Mouse (Mus musculus): ENCODE results near the gene Mill1. TPM values are rescaled to one million over a fixed set of nuclear protein-coding genes. Genes with fewer than 3 reads are reported as not detected.
"Not testable (repeated sequence)": the region's sequence is repeated elsewhere in the genome, so short reads cannot be mapped to it uniquely, and the experiment has no call there.

Mill1 gene
- total RNA-seq (2015) = not detected in 2 replicates
- total RNA-seq (2017) = not detected in 2 replicates

- no peak for ATAC-seq (replicated peaks; ENCODE audit: poor library complexity)
Observed at GRCm38 (mm10) chr7:18245047-18245446, at the start of gene Mill1. TSS of gene Mill1 (plus strand) at chr7:18245347.

DNA sequence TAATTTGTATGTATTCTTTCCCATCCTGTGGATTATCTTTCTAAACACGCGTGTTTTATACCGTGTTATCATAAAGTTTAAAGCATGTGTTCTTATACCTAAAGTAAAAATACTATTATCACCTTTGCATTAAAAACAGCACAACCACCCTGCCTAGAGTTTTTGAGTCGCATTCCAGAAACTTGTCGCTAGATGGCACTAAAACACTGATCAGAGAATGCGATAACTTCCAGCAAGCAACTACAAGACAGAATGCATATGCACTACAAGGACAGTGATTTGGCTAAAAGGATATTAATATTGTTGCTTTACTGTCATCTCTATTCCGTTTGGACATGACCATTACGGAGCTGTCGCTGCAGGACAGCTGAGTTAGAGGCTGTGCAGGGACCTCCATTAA is 34.2 kb upstream of the Mill1 start:
- ATAC-seq (replicated peaks; ENCODE audit: poor library complexity) = peak; percentile 54

- ATAC-seq (replicated peaks; ENCODE audit: poor library complexity) = no peak
Observed at GRCm38 (mm10) chr7:18214699-18215098, 30.4 kb upstream of the Mill1 start.

- ATAC-seq (replicated peaks; ENCODE audit: poor library complexity) = no peak
Observed at GRCm38 (mm10) chr7:18238561-18238960, 6.6 kb upstream of the Mill1 start.

GRCm38 (mm10) chr7:18241217-18241616 is 3.9 kb upstream of the Mill1 start:
- no peak for ATAC-seq (replicated peaks; ENCODE audit: poor library complexity)

DNA sequence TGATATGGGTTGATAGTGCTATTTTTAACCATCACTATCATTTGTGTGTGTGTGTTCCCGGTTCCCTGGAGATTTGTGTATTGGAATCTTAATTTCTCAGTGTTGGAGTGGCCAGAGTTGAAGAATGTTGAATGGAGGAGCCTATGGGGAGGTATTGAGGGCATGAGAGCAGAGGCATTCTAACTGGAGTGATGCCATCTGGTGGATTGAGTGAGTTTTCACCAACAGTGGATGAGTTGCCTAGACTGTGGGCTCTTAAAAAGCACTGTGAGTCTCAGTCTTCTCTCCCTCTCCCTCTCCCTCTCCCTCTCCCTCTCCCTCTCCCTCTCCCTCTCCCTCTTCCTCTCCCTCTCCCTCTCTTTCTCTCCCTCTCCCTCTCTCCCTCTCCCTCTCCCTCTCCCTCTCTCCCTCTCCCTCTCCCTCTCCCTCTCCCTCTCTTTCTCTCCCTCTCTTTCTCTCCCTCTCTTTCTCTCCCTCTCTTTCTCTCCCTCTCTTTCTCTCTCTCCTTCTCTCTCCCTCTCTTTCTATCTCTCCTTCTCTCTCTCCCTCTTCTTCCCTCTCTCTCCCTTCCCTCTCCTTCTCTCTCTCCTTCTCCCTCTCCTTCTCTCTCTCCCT is 1.1 kb upstream of the Mill1 start:
- not testable (repeated sequence) for ATAC-seq (replicated peaks; ENCODE audit: poor library complexity)

DNA sequence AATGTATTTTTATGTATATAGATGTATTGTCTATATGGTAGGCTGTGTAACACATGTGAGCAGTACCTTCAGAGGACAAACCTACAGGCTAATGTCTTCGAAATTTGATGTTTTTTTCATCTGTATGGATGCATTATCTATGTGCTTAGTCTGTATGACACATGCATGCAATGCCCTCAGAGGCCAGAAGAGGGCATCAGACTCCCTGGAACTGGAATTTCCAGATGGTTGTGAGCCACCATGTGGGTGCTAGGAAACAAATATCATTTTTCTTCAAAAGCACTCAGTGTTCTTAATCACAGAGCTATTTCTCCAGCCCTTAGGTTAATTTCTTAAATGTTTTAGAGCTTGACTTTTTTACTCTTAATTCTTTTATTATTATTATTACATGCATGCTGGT is 15.1 kb downstream of the Mill1 start:
- ATAC-seq (replicated peaks; ENCODE audit: poor library complexity) = no peak

DNA sequence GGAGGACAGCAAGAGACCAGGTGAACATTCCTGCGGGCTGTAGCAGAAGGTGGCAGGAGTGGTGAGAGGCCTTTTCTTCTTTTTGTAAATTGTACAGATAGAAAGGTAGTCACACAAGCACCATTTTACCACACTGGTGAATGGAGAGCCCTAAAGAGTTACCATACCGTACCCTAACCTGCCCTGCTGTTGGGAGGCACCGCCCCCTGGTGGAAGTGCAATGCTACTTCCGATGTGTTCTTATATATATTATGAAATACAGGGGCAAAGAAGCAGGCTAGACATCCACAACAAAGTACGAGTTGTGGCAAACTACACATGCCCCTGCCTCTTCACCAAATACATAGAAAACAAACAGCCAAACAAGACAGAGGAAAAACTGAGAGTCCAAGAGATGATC is 19.9 kb downstream of the Mill1 start:
- ATAC-seq (replicated peaks; ENCODE audit: poor library complexity) = no peak

Other genes with a start within 250 kb of the Mill1 start
- not detected in 2 replicates for gene Ceacam13, start 235.5 kb upstream of the Mill1 start, total RNA-seq (2015)
- gene Ceacam13, start 235.5 kb upstream of the Mill1 start, total RNA-seq (2017) = not detected in 2 replicates
- gene Ceacam12, start 179.4 kb upstream of the Mill1 start, total RNA-seq (2015) = not detected in 2 replicates
- not detected in 2 replicates for gene Ceacam12, start 179.4 kb upstream of the Mill1 start, total RNA-seq (2017)
- gene Igfl3, start 68.9 kb upstream of the Mill1 start, total RNA-seq (2015) = not detected in 2 replicates
- gene Igfl3, start 68.9 kb upstream of the Mill1 start, total RNA-seq (2017) = not detected in 2 replicates
- not detected in 2 replicates for gene Psg18, start 109.7 kb downstream of the Mill1 start, total RNA-seq (2015)
- not detected in 2 replicates for gene Psg18, start 109.7 kb downstream of the Mill1 start, total RNA-seq (2017)
- not detected in 2 replicates for gene Psg28, start 186.7 kb downstream of the Mill1 start, total RNA-seq (2015)
- not detected in 2 replicates for gene Psg28, start 186.7 kb downstream of the Mill1 start, total RNA-seq (2017)
- not detected in 2 replicates for gene Psg26, start 238.8 kb downstream of the Mill1 start, total RNA-seq (2015)
- gene Psg26, start 238.8 kb downstream of the Mill1 start, total RNA-seq (2017) = not detected in 2 replicates